Comparison of ENCODE assay signal across 8 mouse cellular contexts in genomic region chr5:140611611-140612185, GRCm38 (mm10). TPM values are rescaled to one million over a fixed set of nuclear protein-coding genes. Genes with fewer than 3 reads are reported as not detected.
DNase-seq lines count a peak whose midpoint lies in the region; ATAC-seq lines count a peak whose summit lies in the region.

No protein-coding gene starts in this region.

- H3K4me2 ChIP-seq in forebrain, embryonic 11.5 days (ENCODE audit: low read depth, low read length, severe bottlenecking): peak overlapping the region; percentile 81
- H3K4me2 ChIP-seq in liver, embryonic 11.5 days: peak overlapping the region; percentile 92
- H3K4me2 ChIP-seq in neural tube, embryonic 15.5 days: peak overlapping the region; percentile 93

- H3K4me1 ChIP-seq in forebrain, embryonic 11.5 days (replicated peaks; ENCODE audit: control insufficient read depth, insufficient read depth, low read length): peaks cover 35% of the 10 kb centered on the region
- peaks cover 58% of the 10 kb centered on the region for H3K4me1 ChIP-seq in liver, embryonic 11.5 days (replicated peaks; ENCODE audit: control insufficient read depth, insufficient read depth, low read length)
- H3K4me1 ChIP-seq in neural tube, embryonic 15.5 days: peaks cover 68% of the 10 kb centered on the region

- H3K27ac ChIP-seq in forebrain, embryonic 11.5 days (ENCODE audit: low read depth, low read length): peak overlapping the region; percentile 99
- H3K27ac ChIP-seq in liver, embryonic 11.5 days (ENCODE audit: low read depth, low read length): peak overlapping the region; percentile 53
- peak overlapping the region; percentile 60 for H3K27ac ChIP-seq in neural tube, embryonic 15.5 days (replicated peaks)

- 1% methylated on average over 15 of the region's 15 CpGs for WGBS in forebrain, embryonic 11.5 days
- 40% methylated on average over 15 of the region's 15 CpGs for WGBS in liver, embryonic 11.5 days
- 14% methylated on average over 15 of the region's 15 CpGs for WGBS in neural tube, embryonic 15.5 days

- H3K9me3 ChIP-seq in forebrain, embryonic 11.5 days (ENCODE audit: control insufficient read depth, low read length): no peaks in the 10 kb centered on the region
- H3K9me3 ChIP-seq in liver, embryonic 11.5 days (ENCODE audit: control insufficient read depth, low read length): no peaks in the 10 kb centered on the region
- H3K9me3 ChIP-seq in neural tube, embryonic 15.5 days (replicated peaks): no peaks in the 10 kb centered on the region

- H3K9ac ChIP-seq in forebrain, embryonic 11.5 days (ENCODE audit: low read length): peak overlapping the region; percentile 94
- H3K9ac ChIP-seq in liver, embryonic 11.5 days (ENCODE audit: low read depth, low read length): peak overlapping the region; percentile 54
- H3K9ac ChIP-seq in neural tube, embryonic 15.5 days (replicated peaks): no peak overlapping the region

- no peaks in the 10 kb centered on the region for H3K27me3 ChIP-seq in forebrain, embryonic 11.5 days (ENCODE audit: control insufficient read depth, insufficient read depth, low read length)
- H3K27me3 ChIP-seq in liver, embryonic 11.5 days (replicated peaks; ENCODE audit: control insufficient read depth, insufficient read depth, low read length): peaks cover 58% of the 10 kb centered on the region
- H3K27me3 ChIP-seq in neural tube, embryonic 15.5 days (replicated peaks): peaks cover 4% of the 10 kb centered on the region

- DNase-seq in retina, embryonic 14.5 days (ENCODE audit: low spot score): peak; percentile 74
- DNase-seq in retina, postnatal 1 day: no peak
- peak; percentile 85 for DNase-seq in forebrain, embryonic 11.5 days (ENCODE audit: low spot score)
- DNase-seq in liver, embryonic 11.5 days (ENCODE audit: low spot score): no peak
- DNase-seq in layer of hippocampus, postnatal 36 days: no peak
- no peak for DNase-seq in adrenal gland, postnatal 4 days (ENCODE audit: low spot score in 2 of 2)
- DNase-seq in adrenal gland, adult 8-10 months: no peak

- peaks cover 7% of the 10 kb centered on the region; the same call in 1 of the 2 replicates for H3K36me3 ChIP-seq in forebrain, embryonic 11.5 days (ENCODE audit: control insufficient read depth, insufficient read depth, low read length)
- peaks cover 4% of the 10 kb centered on the region; the same call in 1 of the 2 replicates for H3K36me3 ChIP-seq in liver, embryonic 11.5 days (ENCODE audit: control insufficient read depth, insufficient read depth, low read length)
- H3K36me3 ChIP-seq in neural tube, embryonic 15.5 days: 0 out of 2 replicates have a peak, but pooled peaks cover 5% of the 10 kb centered on the region

- H3K4me3 ChIP-seq in forebrain, embryonic 11.5 days (ENCODE audit: low read depth, low read length): peak overlapping the region; percentile 82
- H3K4me3 ChIP-seq in liver, embryonic 11.5 days (ENCODE audit: low read depth, low read length): peak overlapping the region; percentile 74; the same call in 1 of the 2 replicates
- H3K4me3 ChIP-seq in neural tube, embryonic 15.5 days (replicated peaks): peak overlapping the region; percentile 50

- peak; percentile 25 for ATAC-seq in forebrain, embryonic 11.5 days (replicated peaks; ENCODE audit: low FRiP score)
- ATAC-seq in liver, embryonic 11.5 days (replicated peaks; ENCODE audit: low FRiP score): no peak
- ATAC-seq in neural tube, embryonic 15.5 days (ENCODE audit: low FRiP score): 0 out of 2 replicates have a peak, but pooled peaks have one; percentile 9

RNA-seq across cellular contexts. Expression of gene Lfng, which starts 4.6 kb away (rescaled TPM):
- 41.8 and 45.4 TPM in 2 replicates for polyA plus RNA-seq in forebrain, embryonic 11.5 days (2014; fragmentation: Nextera tagmentation; extraction: Ambion mirVana)
- 10.6 and 11.0 TPM in 2 replicates for polyA plus RNA-seq in liver, embryonic 11.5 days (2014; fragmentation: Nextera tagmentation; extraction: Ambion mirVana)
- polyA plus RNA-seq in neural tube, embryonic 15.5 days (2015; fragmentation: Nextera tagmentation; extraction: Ambion mirVana): 16.7 and 19.4 TPM in 2 replicates
- 10 to 100 TPM; 20.3 to 30.8 TPM for total RNA-seq in layer of hippocampus, postnatal 36 days (2021)
- total RNA-seq in adrenal gland, postnatal 4 days (2021): 10 to 100 TPM; 23.5 to 24.4 TPM
- 10 to 100 TPM; 11.6 to 18.9 (median 17.2) TPM for total RNA-seq in adrenal gland, adult 8-10 months (2022)

RNA-seq across cellular contexts. Expression of gene Ttyh3, which starts 37.1 kb away (rescaled TPM):
- 83.3 and 91.5 TPM in 2 replicates for polyA plus RNA-seq in forebrain, embryonic 11.5 days (2014; fragmentation: Nextera tagmentation; extraction: Ambion mirVana)
- polyA plus RNA-seq in liver, embryonic 11.5 days (2014; fragmentation: Nextera tagmentation; extraction: Ambion mirVana): 24.3 and 26.5 TPM in 2 replicates
- polyA plus RNA-seq in neural tube, embryonic 15.5 days (2015; fragmentation: Nextera tagmentation; extraction: Ambion mirVana): 58.8 and 63.9 TPM in 2 replicates
- 100 to 1,000 TPM; 191 to 221 TPM for total RNA-seq in layer of hippocampus, postnatal 36 days (2021)
- 100 to 1,000 TPM; 199 to 212 TPM for total RNA-seq in adrenal gland, postnatal 4 days (2021)
- total RNA-seq in adrenal gland, adult 8-10 months (2022): 100 to 1,000 TPM in 1 of 4 experiments, 10 to 100 TPM in 3; 49.8 to 100 (median 77.4) TPM

RNA-seq across cellular contexts. Expression of gene Grifin, which starts 46.8 kb away (rescaled TPM):
- polyA plus RNA-seq in forebrain, embryonic 11.5 days (2014; fragmentation: Nextera tagmentation; extraction: Ambion mirVana): not detected in 2 replicates
- polyA plus RNA-seq in liver, embryonic 11.5 days (2014; fragmentation: Nextera tagmentation; extraction: Ambion mirVana): 1.8 and 2.6 TPM in 2 replicates
- polyA plus RNA-seq in neural tube, embryonic 15.5 days (2015; fragmentation: Nextera tagmentation; extraction: Ambion mirVana): 1.6 TPM in 1 of 2 replicates, not detected in the other
- total RNA-seq in layer of hippocampus, postnatal 36 days (2021): under 1 TPM in 1 of 2 experiments, not detected in 1; 0.62 TPM
- total RNA-seq in adrenal gland, postnatal 4 days (2021): not detected
- not detected for total RNA-seq in adrenal gland, adult 8-10 months (2022)

Comparison
In these comparisons a context has a peak if more than half of its experiments do, and no peak if none do; other contexts are left out.
1. DNase-seq: peak in retina, embryonic 14.5 days (single experiment) and forebrain, embryonic 11.5 days (single experiment); none in retina, postnatal 1 day (single experiment), liver, embryonic 11.5 days (single experiment), layer of hippocampus, postnatal 36 days (0 of 2), adrenal gland, postnatal 4 days (0 of 2) and adrenal gland, adult 8-10 months (single experiment).
2. Peak in every context shown above with its lines, with median percentiles within 50 percentile points of each other: H3K27ac ChIP-seq, H3K4me2 ChIP-seq and H3K4me3 ChIP-seq.